Mouse (Mus musculus) cerebellum, postnatal 36 days (tissue): ENCODE data around the gene Gm20388.
A peak's percentile ranks its signal among the peaks of the same experiment; 100 is the strongest.

Experiments used
- DNase-seq, 2 experiments: peaks; one replicate each; pipeline ENCODE4 v3.0.0; 2021 to 2022; ENCODE audit warnings: mixed read lengths in 2 of 2

Gm20388 gene

GRCm38 (mm10) chr8:121258126-121258792 lies 1347.6 kb downstream of the Gm20388 start:
- DNase-seq = no peak

DNA sequence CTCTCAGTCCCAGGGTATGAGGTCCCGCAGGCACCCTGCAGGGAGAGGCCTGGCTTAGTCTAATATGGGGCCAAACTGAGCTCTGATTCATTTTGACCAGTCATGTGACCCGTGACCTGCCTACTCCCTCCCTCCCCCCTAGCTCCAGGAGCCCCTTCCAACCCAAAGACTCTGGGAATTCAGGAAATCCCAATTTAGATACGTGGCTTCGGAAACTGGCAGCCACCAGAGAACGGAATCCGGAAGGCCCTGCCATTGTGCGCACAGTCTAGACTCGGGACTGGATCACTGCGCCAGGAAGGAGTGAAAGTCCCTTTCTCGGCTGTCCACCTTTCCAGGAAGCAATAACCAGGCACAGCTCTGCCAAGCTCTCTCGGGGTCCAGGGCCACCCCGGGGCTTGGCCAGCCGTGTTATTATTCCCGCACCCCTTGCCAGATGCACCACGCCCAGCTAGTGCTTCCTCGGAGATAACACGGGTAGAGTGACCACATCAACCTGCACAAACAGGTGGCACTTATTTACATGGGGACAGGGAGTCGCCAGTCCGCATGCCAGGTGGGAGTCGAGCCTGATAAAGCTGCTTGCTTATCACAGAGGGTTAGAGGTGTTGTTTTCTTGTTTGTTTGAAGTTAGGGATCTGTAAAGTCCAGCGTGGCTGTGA lies 1352.2 kb downstream of the Gm20388 start:
- no peak for DNase-seq

DNA sequence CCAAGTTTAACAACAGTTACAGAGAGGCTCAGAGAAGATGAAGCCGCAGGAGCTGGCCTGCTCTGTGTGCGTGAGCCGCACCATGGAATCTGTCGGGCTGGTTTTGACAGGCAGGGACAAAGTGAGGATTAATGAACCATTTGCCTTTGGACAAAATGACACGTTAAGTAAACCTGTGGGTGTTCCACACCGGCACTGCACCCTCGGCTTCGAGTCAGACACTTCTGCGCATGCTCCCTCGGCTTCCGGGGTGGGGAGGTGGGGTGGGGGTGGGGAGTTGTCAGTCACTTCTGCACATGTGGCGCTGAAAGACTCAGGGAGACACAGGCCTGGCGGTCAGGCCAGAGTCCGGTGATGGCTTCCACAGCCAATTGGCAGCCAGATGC lies 1352.7 kb downstream of the Gm20388 start:
- no peak for DNase-seq

DNA sequence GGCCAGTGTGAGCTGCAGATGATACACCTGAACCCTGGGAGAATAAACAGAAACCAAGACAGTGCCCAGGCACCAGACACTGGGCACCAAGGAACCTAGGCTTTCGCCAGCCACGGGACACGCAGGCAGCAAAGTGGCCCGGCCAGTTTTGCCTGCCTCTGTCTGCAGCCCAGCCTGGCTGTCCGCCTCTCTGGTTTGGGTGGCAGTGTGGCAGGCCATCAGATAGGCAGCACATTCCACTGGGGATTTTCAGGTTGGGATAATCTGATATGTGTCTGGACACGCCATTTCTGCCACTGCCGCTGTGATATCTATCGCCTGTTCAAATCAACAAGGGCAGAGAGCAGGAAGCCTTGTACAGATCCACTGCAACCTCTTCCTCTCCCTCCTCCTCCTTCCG lies 1353.6 kb downstream of the Gm20388 start:
- no peak for DNase-seq

DNA sequence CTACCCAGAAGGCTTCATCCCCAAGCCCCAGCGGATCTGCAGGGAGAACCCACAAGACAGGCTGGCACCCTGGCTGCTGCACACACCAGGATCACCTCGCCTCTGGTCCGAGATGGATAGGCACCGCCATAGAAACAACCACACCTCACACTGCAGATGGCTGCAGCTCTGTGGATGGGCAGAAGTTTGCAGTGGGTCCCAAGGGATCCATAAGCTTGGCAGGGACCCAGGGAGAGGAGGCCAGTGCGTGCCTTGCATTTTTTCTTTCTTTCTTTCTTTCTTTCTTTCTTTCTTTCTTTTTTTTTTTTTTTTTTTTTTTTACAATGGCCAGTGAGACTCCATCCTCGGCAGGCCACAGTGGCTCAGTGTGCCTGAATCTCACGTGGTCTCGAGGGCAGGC lies 1360.9 kb downstream of the Gm20388 start:
- no peak for DNase-seq

DNA sequence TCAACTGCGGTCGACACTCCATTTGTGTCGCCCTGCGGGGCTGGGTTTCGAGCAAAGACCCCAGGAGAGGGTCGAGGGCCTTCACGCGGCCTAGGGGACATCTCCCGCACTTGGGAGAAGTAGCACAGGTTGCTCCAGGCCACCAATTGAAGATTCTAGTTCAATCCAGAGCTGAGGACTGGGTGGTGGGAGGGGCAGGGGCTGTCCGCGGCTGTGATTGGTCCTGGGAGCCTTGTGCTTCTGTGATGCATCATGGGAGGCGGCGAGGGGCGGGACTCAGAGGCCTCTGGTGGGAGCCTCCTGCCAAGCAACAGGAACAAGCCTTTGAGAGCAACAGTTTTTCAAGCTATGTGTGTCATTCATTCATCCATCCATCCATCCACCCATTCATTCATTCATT lies 1362.6 kb downstream of the Gm20388 start:
- peak in 1 of 2 experiments; percentile 59 for DNase-seq

DNA sequence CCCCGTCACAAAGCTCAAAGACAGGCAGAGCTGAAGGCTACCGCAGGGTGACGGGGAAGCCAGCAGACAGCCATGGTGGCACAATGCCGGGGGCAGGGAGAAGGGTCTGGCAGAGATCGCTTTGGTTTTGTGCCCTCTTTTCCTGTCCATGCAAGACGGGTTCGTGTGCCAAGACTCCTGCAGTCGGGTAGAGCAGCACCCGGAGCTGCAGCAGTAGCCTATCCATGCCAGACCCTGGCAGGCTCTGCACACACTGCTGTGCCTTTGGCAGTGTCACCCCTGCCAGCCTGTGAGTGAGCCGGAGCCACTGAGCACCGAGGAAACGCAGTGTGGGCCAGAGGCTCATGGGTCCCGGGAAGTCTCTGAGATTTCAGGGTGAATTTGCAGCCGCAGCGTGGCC lies 1363.0 kb downstream of the Gm20388 start:
- DNase-seq = peak; percentile 79 to 81

DNA sequence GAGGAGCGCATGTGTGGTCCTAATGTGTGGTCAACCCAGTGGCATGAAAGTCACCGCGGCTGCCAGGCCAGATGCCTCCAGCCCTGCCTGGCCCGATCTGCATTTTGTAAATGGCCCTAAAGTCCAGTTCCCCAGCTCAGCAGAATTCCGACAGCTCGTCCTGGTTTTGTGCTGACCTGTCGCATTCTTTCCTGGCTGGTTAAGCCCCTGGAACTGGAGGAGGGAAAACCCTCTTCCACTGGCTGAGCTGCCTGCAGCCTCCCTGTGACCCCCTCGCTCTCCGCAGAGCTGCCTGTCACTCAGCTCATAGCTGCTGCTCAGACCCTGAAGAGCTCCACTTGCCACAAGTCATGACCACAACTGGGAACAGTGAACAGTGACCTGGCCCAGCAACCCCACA lies 1369.8 kb downstream of the Gm20388 start:
- no peak for DNase-seq

- DNase-seq = no peak
These were observed 1378.7 kb downstream of the Gm20388 start for GRCm38 (mm10) chr8:121289346-121289745.

DNA sequence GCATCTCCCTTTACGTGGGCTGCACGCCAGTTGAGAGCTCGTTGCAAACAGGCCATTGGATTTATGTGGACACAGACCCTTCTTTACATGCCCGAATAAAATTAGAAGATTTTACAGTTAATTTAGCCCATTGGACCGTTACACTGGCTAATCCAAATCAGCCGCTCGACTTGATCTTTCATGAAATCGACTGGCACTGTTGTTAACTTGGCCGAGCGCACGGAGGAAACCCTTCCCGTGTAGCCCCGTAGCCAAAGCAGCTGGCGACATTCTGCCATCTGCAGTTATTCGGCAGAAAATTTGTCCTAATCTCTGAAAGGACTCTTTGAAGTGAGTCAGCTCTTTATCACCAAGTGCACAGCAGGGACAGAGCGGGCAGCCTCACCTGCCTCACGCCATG lies 1379.9 kb downstream of the Gm20388 start:
- no peak for DNase-seq

- no peak for DNase-seq
These were observed 1382.8 kb downstream of the Gm20388 start for GRCm38 (mm10) chr8:121293418-121293817.

DNA sequence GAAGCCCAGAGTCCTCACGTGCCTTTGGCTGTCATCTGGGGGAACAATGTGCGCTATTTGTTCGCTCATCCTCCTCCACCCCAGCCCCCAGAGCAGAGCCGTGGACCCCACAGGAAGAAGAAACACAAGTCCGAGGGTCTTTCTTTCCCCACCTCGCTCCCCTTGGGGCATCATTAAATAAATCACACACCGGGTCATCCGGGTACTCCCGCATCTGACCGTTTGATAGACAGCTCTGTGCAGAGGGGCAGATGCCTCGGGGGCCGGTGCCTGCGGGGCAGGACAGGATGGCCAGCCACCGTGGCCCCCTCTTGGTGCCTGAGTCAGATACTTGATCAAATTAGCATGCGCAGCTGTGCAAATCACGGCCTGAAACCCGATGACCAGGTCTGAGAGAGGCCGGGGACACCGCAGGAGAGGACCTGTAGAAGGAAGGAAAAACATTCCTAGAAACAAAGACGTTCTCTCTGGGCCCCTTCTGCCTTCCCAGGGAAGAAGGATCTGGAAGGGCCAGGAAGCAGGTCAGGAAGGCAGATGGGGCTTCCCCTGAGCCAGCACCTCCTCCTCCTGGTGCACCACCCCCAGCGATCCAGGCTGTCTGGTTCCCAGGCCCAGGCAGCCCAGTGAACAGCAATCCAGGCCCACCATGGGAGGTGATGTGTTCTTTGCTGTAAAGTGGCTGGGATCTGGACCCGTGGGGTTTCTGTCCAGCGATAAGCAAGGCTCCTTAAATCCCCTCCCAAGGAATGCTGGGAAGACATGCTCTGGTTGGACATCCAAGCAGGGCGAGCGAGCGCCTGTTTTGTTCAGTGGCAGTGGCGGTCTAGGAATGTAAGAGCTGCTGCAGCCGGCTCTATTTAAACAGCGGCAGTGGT lies 1383.8 kb downstream of the Gm20388 start:
- no peak for DNase-seq

- DNase-seq = no peak
These were observed 1385.4 kb downstream of the Gm20388 start for GRCm38 (mm10) chr8:121296082-121296481.

DNA sequence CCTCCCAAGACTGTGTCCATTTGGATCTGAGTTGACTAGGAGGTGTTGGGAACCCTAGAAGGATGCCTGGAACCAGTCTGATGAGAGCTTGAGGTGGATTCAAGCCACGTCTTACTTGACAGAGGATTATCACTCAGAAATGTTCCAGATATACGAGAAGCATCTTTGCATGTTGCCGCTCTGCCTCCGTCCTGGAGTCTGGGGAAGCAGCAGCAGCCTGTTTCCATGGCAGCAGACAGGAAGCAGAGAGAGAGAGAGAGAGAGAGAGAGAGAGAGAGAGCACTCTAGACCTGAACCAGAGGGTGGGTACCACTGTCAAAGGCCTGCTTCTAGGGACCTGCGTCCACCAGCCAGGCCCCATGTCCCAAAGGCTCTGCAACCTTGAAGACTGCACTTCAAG lies 1386.0 kb downstream of the Gm20388 start:
- DNase-seq = no peak

GRCm38 (mm10) chr8:121297299-121297698 lies 1386.7 kb downstream of the Gm20388 start:
- DNase-seq = no peak

DNA sequence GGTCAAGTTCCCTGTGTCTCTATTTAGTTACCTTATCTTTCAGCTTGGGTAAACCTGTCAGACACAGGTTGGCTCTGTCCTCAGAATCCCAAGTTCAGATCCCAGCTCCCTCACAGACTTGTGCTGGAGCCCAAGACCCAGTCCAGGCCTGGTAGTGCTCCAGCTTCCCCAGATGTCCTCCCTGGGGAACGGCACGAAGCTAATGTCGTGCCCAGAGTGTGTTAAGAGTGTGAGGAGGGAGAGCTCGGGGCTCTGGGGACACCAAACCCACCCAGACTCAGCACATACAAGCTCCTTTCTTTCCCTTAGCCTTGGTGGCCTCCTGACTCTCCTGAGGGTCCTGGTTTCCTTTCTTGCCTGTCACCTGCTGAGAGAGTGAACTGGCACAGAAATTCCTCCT lies 1389.4 kb downstream of the Gm20388 start:
- no peak for DNase-seq

DNA sequence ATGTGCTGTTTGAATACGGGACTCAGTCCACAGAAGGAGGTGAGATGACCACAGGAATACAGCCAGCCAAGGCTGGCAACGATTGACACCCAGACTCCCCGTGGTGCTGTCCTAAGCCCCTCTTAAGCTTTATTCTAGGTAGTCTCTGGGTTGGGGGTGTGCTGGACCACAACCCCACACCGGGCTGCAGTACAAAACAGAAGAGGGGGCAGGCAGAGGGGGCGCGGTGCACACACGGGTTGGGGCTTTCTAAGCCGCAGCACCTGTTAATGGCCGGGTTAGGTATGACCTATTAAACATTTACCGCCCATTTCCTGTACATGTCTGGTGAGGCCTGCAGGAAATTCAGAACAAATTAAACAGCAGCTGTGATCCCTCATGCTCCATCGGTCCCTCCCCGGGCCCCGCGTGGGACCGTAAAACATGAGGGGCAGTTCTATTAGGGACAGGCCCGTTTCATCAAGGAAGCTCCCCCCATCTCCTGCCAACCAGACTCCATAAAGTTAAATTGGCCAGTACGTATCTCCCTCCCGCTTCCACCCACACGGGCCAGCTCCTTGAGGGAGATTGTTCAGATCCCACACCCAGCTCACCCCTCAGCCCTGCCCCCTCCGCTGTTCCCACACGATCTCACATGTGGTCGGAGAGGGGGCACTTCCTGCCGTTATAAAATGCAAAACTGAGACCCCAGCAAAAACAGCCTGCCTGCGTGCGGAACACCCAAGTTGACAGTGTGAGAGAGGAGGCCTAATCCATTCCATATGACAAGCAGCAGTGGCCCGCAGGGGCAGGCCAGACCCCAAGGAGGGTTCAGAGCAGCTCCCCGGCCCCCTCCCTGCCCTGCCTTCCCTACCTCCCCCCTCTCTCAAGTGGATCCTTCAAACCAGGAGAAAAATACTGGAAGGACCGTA lies 1390.1 kb downstream of the Gm20388 start:
- DNase-seq = no peak

- DNase-seq = no peak
These were observed 1390.8 kb downstream of the Gm20388 start for GRCm38 (mm10) chr8:121301431-121301830.

DNA sequence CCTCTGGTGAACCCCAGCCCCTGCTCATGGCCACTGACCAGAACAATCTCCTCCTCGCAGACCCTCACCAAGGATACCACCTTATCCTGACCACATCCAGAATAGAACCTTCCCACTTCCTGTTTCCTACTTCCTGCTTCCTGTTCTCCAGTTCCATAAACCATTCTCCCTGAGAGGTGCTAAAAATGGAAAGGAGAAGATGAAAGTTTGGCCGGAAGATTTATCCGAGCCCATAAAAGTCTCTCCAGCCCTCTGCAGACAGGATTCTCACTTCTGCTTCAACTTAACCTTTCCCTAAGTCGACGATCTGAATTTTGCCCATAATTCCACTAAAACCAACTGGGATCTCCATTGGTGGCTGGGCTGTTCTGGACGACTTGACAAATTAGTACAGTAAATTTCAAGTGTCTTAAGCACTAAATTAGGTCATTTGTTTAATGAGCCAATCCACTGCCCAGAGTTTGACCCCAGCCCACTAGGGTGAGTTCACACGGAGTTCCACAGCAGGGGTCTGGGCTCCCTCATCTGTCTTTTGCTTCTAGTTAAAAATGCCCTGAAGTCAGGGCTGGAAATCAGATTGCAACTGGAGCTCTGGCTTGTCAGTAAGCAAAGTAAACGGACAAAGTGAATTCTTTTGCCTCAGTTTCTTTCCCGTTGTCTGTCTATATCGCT lies 1391.5 kb downstream of the Gm20388 start:
- DNase-seq = no peak

DNA sequence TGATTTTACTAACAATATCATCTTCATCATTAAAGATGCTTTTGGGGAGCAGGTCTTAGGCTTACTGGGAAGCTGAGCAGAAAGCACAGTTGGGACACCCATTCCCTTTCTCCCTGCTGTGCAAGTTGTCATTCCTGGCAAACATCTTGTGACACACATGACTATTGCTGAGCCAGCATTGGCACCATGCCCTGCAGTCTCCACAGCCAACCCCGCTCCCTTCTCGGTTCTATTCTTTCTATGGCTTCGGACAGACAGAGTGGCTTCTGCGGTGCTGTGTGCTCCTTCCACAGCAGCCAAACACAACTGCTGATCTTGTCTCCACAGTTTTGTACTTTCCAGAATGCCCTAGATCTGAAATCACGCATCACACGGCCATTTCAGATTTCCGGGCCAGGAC lies 1397.1 kb downstream of the Gm20388 start:
- DNase-seq = peak; percentile 27 to 43

GRCm38 (mm10) chr8:121310976-121311819 lies 1400.6 kb downstream of the Gm20388 start:
- DNase-seq = peak; percentile 30 to 38
